Mouse (Mus musculus) left cerebral cortex, postnatal 25 days (tissue): ENCODE results near the gene Ppp1r12a. TPM values are rescaled to one million over a fixed set of nuclear protein-coding genes. Genes with fewer than 3 reads are reported as not detected.
"Not testable (repeated sequence)": the region's sequence is repeated elsewhere in the genome, so short reads cannot be mapped to it uniquely, and the experiment has no call there.

ENCODE experiments used
- DNase-seq, 2 experiments: peaks; one replicate each; pipeline ENCODE4 v3.0.0; 2022; ENCODE audit warnings: low spot score in 2 of 2, mixed read lengths in 1 of 2
- intact Hi-C: fragments of 180-260 bp; cut with DNase I; formaldehyde crosslinking; loops from one replicate; pipeline ENCODE4 v1.15.1; 2025
- total RNA-seq, 2 experiments: library from RNA; stranded (reverse); gene quantifications; 2 replicates each; pipeline ENCODE4 v1.2.3; 2021

Gene Ppp1r12a
- total RNA-seq, 2 experiments from 2014 or later: 146 to 147 TPM

- no peak for DNase-seq
- intact Hi-C loops: no loop called here
These were observed 29.4 kb downstream of the Ppp1r12a start for GRCm38 (mm10) chr10:108191381-108191787.

- intact Hi-C loops: no loop called here
These were observed 30.3 kb downstream of the Ppp1r12a start for GRCm38 (mm10) chr10:108192306-108192705.

GRCm38 (mm10) chr10:108196124-108196523, 34.1 kb downstream of the Ppp1r12a start:
- no peak for DNase-seq
- intact Hi-C loops: no loop called here

More at GRCm38 (mm10) chr10:108192306-108192705, 30.3 kb downstream of the Ppp1r12a start:
- no peak for DNase-seq

GRCm38 (mm10) chr10:108197498-108197897, 35.5 kb downstream of the Ppp1r12a start:
- intact Hi-C loops: no loop called here
- no peak for DNase-seq

- intact Hi-C loops: no loop called here
- DNase-seq: no peak
These were observed 37.0 kb downstream of the Ppp1r12a start for GRCm38 (mm10) chr10:108198945-108199344.

- intact Hi-C loops: no loop called here
- no peak for DNase-seq
These were observed 40.1 kb downstream of the Ppp1r12a start for GRCm38 (mm10) chr10:108202126-108202525.

GRCm38 (mm10) chr10:108203440-108203839, 41.4 kb downstream of the Ppp1r12a start:
- DNase-seq: no peak
- intact Hi-C loops: no loop called here

GRCm38 (mm10) chr10:108209396-108209795, 47.4 kb downstream of the Ppp1r12a start:
- no peak for DNase-seq
- intact Hi-C loops: no loop called here

- intact Hi-C loops: no loop called here
- no peak for DNase-seq
These were observed 62.4 kb downstream of the Ppp1r12a start for GRCm38 (mm10) chr10:108224413-108224812.

- intact Hi-C loops: no loop called here
These were observed 75.1 kb downstream of the Ppp1r12a start for GRCm38 (mm10) chr10:108237049-108237448.

GRCm38 (mm10) chr10:108239061-108239460, 77.1 kb downstream of the Ppp1r12a start:
- intact Hi-C loops: no loop called here
- DNase-seq: no peak

More at GRCm38 (mm10) chr10:108237049-108237448, 75.1 kb downstream of the Ppp1r12a start:
- no peak for DNase-seq

GRCm38 (mm10) chr10:108250710-108251109, 88.7 kb downstream of the Ppp1r12a start:
- intact Hi-C loops: no loop called here

GRCm38 (mm10) chr10:108251181-108251580, 89.2 kb downstream of the Ppp1r12a start:
- intact Hi-C loops: no loop called here
- no peak for DNase-seq

More at GRCm38 (mm10) chr10:108250710-108251109, 88.7 kb downstream of the Ppp1r12a start:
- no peak for DNase-seq

GRCm38 (mm10) chr10:108255812-108256376, 93.9 kb downstream of the Ppp1r12a start:
- no peak for DNase-seq
- intact Hi-C loops: loop anchor here (5.0 kb wide), 1 partner anchor 94 kb away; the partner anchor contains the start of gene Ppp1r12a

GRCm38 (mm10) chr10:108260931-108261330, 98.9 kb downstream of the Ppp1r12a start:
- intact Hi-C loops: loop anchor here (10.0 kb wide), 1 partner anchor 326 kb away; no protein-coding TSS in a partner anchor
- peak; percentile 37 to 62 for DNase-seq

GRCm38 (mm10) chr10:108264641-108265040, 102.6 kb downstream of the Ppp1r12a start:
- DNase-seq: no peak
- intact Hi-C loops: loop anchor here (10.0 kb wide), 1 partner anchor 330 kb away; no protein-coding TSS in a partner anchor

- DNase-seq: no peak
- intact Hi-C loops: no loop called here
These were observed 109.2 kb downstream of the Ppp1r12a start for GRCm38 (mm10) chr10:108271201-108271600.

- DNase-seq: no peak
- intact Hi-C loops: no loop called here
These were observed 114.7 kb downstream of the Ppp1r12a start for GRCm38 (mm10) chr10:108276678-108277077.

- no peak for DNase-seq
- intact Hi-C loops: no loop called here
These were observed 115.2 kb downstream of the Ppp1r12a start for GRCm38 (mm10) chr10:108277198-108277597.

GRCm38 (mm10) chr10:108281099-108281498, 119.1 kb downstream of the Ppp1r12a start:
- intact Hi-C loops, DNase-seq: not testable (repeated sequence)

- intact Hi-C loops: no loop called here
- no peak for DNase-seq
These were observed 120.4 kb downstream of the Ppp1r12a start for GRCm38 (mm10) chr10:108282351-108282750.
